Mouse (Mus musculus) gastrocnemius, adult 18-20 months (tissue): ENCODE data around the gene Ceacam19. TPM values are rescaled to one million over a fixed set of nuclear protein-coding genes. Genes with fewer than 3 reads are reported as not detected.

Experiments used
- DNase-seq: peaks from one replicate; pipeline ENCODE4 v3.0.0; 2021; ENCODE audit warnings: low spot score
- total RNA-seq, 2 experiments: library from RNA; stranded (reverse); gene quantifications; 2 replicates each; pipeline ENCODE4 v1.2.3; 2021

The Ceacam19 gene
- total RNA-seq, 2 experiments from 2014 or later = not detected

- peak; percentile 33 for DNase-seq
Observed at GRCm38 (mm10) chr7:19889881-19890280, 2.1 kb upstream of the Ceacam19 start.

- no peak for DNase-seq
Observed at GRCm38 (mm10) chr7:19880754-19881153, 7.0 kb downstream of the Ceacam19 start.

GRCm38 (mm10) chr7:19876781-19877425 lies 10.9 kb downstream of the Ceacam19 start:
- no peak for DNase-seq

- peak; percentile 45 for DNase-seq
Observed at GRCm38 (mm10) chr7:19875948-19876682, 11.7 kb downstream of the Ceacam19 start.

GRCm38 (mm10) chr7:19871943-19872601 lies 15.7 kb downstream of the Ceacam19 start:
- DNase-seq = no peak

- DNase-seq = no peak
Observed at GRCm38 (mm10) chr7:19871137-19871621, 16.6 kb downstream of the Ceacam19 start.

- no peak for DNase-seq
Observed at GRCm38 (mm10) chr7:19867751-19868399, 19.9 kb downstream of the Ceacam19 start.

- DNase-seq = no peak
Observed at GRCm38 (mm10) chr7:19866490-19866889, 21.3 kb downstream of the Ceacam19 start.

- no peak for DNase-seq
Observed at GRCm38 (mm10) chr7:19865246-19866036, 22.3 kb downstream of the Ceacam19 start.

GRCm38 (mm10) chr7:19864241-19864640 lies 23.5 kb downstream of the Ceacam19 start:
- DNase-seq = no peak

- no peak for DNase-seq
Observed at GRCm38 (mm10) chr7:19861199-19861598, 26.6 kb downstream of the Ceacam19 start, which contains the start of gene Ceacam16. TSS of gene Ceacam16 (minus strand) at chr7:19861299.

- no peak for DNase-seq
Observed at GRCm38 (mm10) chr7:19859740-19860139, 28.0 kb downstream of the Ceacam19 start.

- DNase-seq = no peak
Observed at GRCm38 (mm10) chr7:19856283-19856682, 31.5 kb downstream of the Ceacam19 start.

- no peak for DNase-seq
Observed at GRCm38 (mm10) chr7:19855663-19856062, 32.1 kb downstream of the Ceacam19 start.

GRCm38 (mm10) chr7:19853526-19853925 lies 34.2 kb downstream of the Ceacam19 start:
- DNase-seq = no peak

GRCm38 (mm10) chr7:19851858-19852570 lies 35.8 kb downstream of the Ceacam19 start, which contains the start of gene Gm19345:
TSS of gene Gm19345 (plus strand) at chr7:19852003.
- no peak for DNase-seq

- no peak for DNase-seq
Observed at GRCm38 (mm10) chr7:19844521-19845171, 43.1 kb downstream of the Ceacam19 start.

- DNase-seq = peak; percentile 64
Observed at GRCm38 (mm10) chr7:19843561-19843960, 44.2 kb downstream of the Ceacam19 start.

GRCm38 (mm10) chr7:19842885-19843504 lies 44.8 kb downstream of the Ceacam19 start:
- DNase-seq = no peak
